Mouse (Mus musculus): ENCODE results near the gene Gm10762. TPM values are rescaled to one million over a fixed set of nuclear protein-coding genes. Genes with fewer than 3 reads are reported as not detected.

Gene Gm10762
- polyA plus RNA-seq, 1 experiment, result 12.3 TPM

GRCm38 (mm10) chr2:128936256-128936655 lies 31.3 kb downstream of the Gm10762 start:
- TF ChIP-seq GATA1 (IDR thresholded peaks at IDR 0.05; ENCODE audit: low read length), result no peak

GRCm38 (mm10) chr2:128930704-128931103 lies 36.8 kb downstream of the Gm10762 start:
- no peak for TF ChIP-seq GATA1 (IDR thresholded peaks at IDR 0.05; ENCODE audit: low read length)

GRCm38 (mm10) chr2:128928446-128928845 lies 39.1 kb downstream of the Gm10762 start:
- no peak for TF ChIP-seq GATA1 (IDR thresholded peaks at IDR 0.05; ENCODE audit: low read length)

GRCm38 (mm10) chr2:128924799-128925198 lies 42.7 kb downstream of the Gm10762 start:
- no peak for TF ChIP-seq GATA1 (IDR thresholded peaks at IDR 0.05; ENCODE audit: low read length)

Other genes starting within 250 kb of the Gm10762 start
- gene Tmem87b, start 149.6 kb downstream of the Gm10762 start, polyA plus RNA-seq (2012), result 1.2 and 1.4 TPM in 2 replicates
- gene Fbln7, start 104.7 kb downstream of the Gm10762 start, polyA plus RNA-seq (2012), result not detected in 2 replicates
- gene Zc3h8, start 23.6 kb downstream of the Gm10762 start, polyA plus RNA-seq (2012), result 0.43 and 0.93 TPM in 2 replicates
- gene Zc3h6, start 323 bp downstream of the Gm10762 start, polyA plus RNA-seq (2012), result 2.1 and 3.0 TPM in 2 replicates
- not detected in 2 replicates for gene Vinac1, start 80.4 kb upstream of the Gm10762 start, polyA plus RNA-seq (2012)
- not detected in 2 replicates for gene Ttl, start 98.2 kb upstream of the Gm10762 start, polyA plus RNA-seq (2012)
- gene Polr1b, start 133.3 kb upstream of the Gm10762 start, polyA plus RNA-seq (2012), result 25.8 and 27.1 TPM in 2 replicates
- gene Chchd5, start 162.0 kb upstream of the Gm10762 start, polyA plus RNA-seq (2012), result 2.6 and 44.6 TPM in 2 replicates
- gene Slc20a1, start 231.0 kb upstream of the Gm10762 start, polyA plus RNA-seq (2012), result 51.8 and 57.4 TPM in 2 replicates